Mouse (Mus musculus) spleen, adult 2 months (tissue): Measurements from ENCODE around the gene Sema4d. TPM values are rescaled to one million over a fixed set of nuclear protein-coding genes. Genes with fewer than 3 reads are reported as not detected.

Experiments used
- DNase-seq, 2 experiments: peaks; one replicate each; pipeline versions ENCODE4 v3.0.0 to v3.0.0-alpha.2; 2012 to 2021; ENCODE audit warnings: low spot score in 2 of 2, low read depth in 1 of 2
- H3K27ac ChIP-seq: fragments of 200-500 bp; 2 replicates; pipeline ENCODE4 v1.5.1; 2012; ENCODE audit warnings: low read length, inconsistent platforms; ENCODE audit not compliant: insufficient read depth
- H3K27me3 ChIP-seq: fragments of 200-500 bp; 2 replicates; pipeline ENCODE4 v1.6.1; 2012; ENCODE audit warnings: mild to moderate bottlenecking, moderate library complexity, low read length, inconsistent platforms; ENCODE audit not compliant: control insufficient read depth, insufficient read depth
- H3K36me3 ChIP-seq: fragments of 200-500 bp; 2 replicates; pipeline ENCODE4 v1.6.1; 2012; ENCODE audit warnings: mild to moderate bottlenecking, low read length, inconsistent platforms; ENCODE audit not compliant: control insufficient read depth, insufficient read depth
- H3K4me1 ChIP-seq: fragments of 200-500 bp; 2 replicates; pipeline ENCODE4 v1.6.1; 2011; ENCODE audit warnings: inconsistent platforms; ENCODE audit not compliant: control insufficient read depth, insufficient read depth, insufficient read length
- H3K4me3 ChIP-seq: fragments of 200-500 bp; 2 replicates; pipeline ENCODE4 v1.5.1; 2011; ENCODE audit warnings: mild to moderate bottlenecking, inconsistent platforms; ENCODE audit not compliant: insufficient read depth, insufficient read length; ENCODE audit errors: extremely low read depth
- CTCF ChIP-seq: fragments of 200-500 bp; IDR thresholded peaks from 2 replicates; pipeline ENCODE4 v1.5.1; 2011; ENCODE audit warnings: mild to moderate bottlenecking, inconsistent platforms; ENCODE audit not compliant: insufficient read depth, insufficient read length, insufficient replicate concordance; ENCODE audit errors: extremely low read depth
- POLR2A ChIP-seq: fragments of 200-500 bp; IDR thresholded peaks from 2 replicates; pipeline ENCODE4 v1.6.1; 2011; ENCODE audit warnings: low read depth, low read length, inconsistent platforms
- WGBS: fragments of 180-500 bp; shearing (Covaris S2); methylation state at CpG from one replicate; pipeline ENCODE4 v1.1.7; 2018; 5-methylcytosine and 5-hydroxymethylcytosine counted together
- polyA plus RNA-seq: library from polyadenylated mRNA; depleted of rRNA; stranded (reverse); fragments of >200 nt; gene quantifications from 2 replicates; pipeline ENCODE4 v1.2.3, GENCODE M21; 2012

Gene Sema4d
- polyA plus RNA-seq, 1 experiment = 77.0 TPM

DNA sequence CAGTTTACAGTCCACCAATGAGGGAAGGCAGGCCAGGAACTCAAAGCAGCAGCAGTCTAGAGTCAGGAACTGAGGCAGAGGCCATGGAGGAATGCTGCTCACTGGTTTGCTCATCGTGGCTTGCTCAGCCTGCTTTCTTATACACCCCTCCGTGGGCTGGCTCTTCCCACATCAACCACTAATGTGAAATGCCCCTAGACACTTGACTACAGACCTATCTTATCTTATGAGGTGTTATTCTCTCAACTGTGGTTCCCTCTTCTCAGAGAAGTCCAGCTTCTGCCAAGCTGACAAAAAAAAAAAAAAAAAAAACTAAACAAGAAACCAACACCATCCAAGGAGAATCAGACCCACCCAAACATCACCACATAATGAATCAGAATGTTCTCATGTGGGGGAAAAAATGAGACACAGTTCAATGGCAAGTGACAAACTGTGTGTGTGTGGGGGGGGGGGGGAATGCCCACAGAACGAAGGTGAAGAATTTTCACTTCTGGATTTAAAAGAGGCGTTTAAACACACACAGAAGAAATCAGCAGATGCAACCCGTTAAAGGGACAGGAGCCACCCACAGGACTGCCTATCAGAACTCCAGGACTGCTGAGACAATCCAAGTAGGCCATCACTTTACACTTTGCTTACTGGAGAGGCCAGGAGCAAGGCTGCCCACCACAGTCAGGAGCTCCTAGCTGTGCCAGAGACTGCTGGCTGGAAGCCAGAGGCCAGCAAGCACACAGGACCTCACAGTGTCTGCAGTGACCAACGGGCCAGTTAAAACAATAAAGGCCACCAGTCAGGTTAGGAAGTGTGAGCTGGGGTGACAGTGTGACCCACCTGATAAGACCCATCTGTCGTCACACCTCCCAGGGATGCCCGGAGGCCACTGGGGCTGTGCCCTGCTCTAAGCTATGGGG, 76.9 kb downstream of the Sema4d start:
- Histone ChIP-seq H3K27ac (no peak overlapping the region), H3K4me3 (no peak overlapping the region), H3K27me3 (no peaks in the 10 kb centered on the region), H3K4me1 (no peaks in the 10 kb centered on the region), H3K36me3 (peaks cover 52% of the 10 kb centered on the region)
- no peak for DNase-seq
- 60% methylated on average over 8 of the region's 8 CpGs for WGBS
- TF ChIP-seq POLR2A (no peak), CTCF (no peak)

- Histone ChIP-seq H3K36me3 (peaks cover 57% of the 10 kb centered on the region), H3K4me1 (no peaks in the 10 kb centered on the region), H3K4me3 (no peak overlapping the region), H3K27me3 (no peaks in the 10 kb centered on the region), H3K27ac (no peak overlapping the region)
- DNase-seq = no peak
- no peak for TF ChIP-seq POLR2A
- TF ChIP-seq CTCF = no peak
- WGBS = 93% methylated on average over 8 of the region's 8 CpGs
Observed at GRCm38 (mm10) chr13:51712022-51712421, 81.5 kb downstream of the Sema4d start.

DNA sequence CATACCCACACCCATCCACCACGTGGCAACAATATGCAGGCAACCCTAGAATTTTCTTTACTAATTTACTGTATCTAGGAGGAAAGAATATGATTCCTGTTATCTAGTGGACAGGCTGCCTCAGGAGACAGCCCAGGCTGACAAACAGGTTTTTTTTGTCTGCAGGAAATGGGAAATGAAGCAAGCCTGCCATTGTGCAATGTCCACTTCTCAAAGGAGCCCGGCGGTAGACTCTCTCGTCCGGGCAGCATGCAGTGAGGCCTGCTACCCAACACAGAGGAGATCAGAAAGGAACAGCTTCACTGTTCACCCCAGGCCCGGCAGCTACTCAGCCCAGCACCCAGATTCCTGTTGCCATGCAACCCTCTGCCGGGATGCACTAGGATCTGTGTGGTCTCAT, 82.8 kb downstream of the Sema4d start:
- Histone ChIP-seq H3K27ac (no peak overlapping the region), H3K27me3 (no peaks in the 10 kb centered on the region), H3K4me1 (no peaks in the 10 kb centered on the region), H3K4me3 (no peak overlapping the region), H3K36me3 (peaks cover 62% of the 10 kb centered on the region)
- WGBS = 78% methylated on average over 7 of the region's 7 CpGs
- TF ChIP-seq POLR2A = no peak
- no peak for TF ChIP-seq CTCF
- DNase-seq = no peak

GRCm38 (mm10) chr13:51705882-51706854, 87.4 kb downstream of the Sema4d start:
- H3K27me3 ChIP-seq = no peaks in the 10 kb centered on the region
- WGBS = 88% methylated on average over 22 of the region's 22 CpGs
- TF ChIP-seq POLR2A = no peak
- no peak for TF ChIP-seq CTCF
- H3K4me1 ChIP-seq = no peaks in the 10 kb centered on the region
- H3K27ac ChIP-seq = no peak overlapping the region
- H3K36me3 ChIP-seq = peaks cover 65% of the 10 kb centered on the region
- DNase-seq = no peak
- no peak overlapping the region for H3K4me3 ChIP-seq

- no peaks in the 10 kb centered on the region for H3K27me3 ChIP-seq
- TF ChIP-seq CTCF (no peak), POLR2A (no peak)
- no peaks in the 10 kb centered on the region for H3K4me1 ChIP-seq
- H3K27ac ChIP-seq = no peak overlapping the region
- H3K36me3 ChIP-seq = peaks cover 59% of the 10 kb centered on the region
- 74% methylated on average over 5 of the region's 5 CpGs for WGBS
- no peak overlapping the region for H3K4me3 ChIP-seq
- DNase-seq = no peak
Observed at GRCm38 (mm10) chr13:51703893-51704292, 89.7 kb downstream of the Sema4d start.

GRCm38 (mm10) chr13:51698318-51698717, 95.2 kb downstream of the Sema4d start:
- no peak for DNase-seq
- no peaks in the 10 kb centered on the region for H3K27me3 ChIP-seq
- WGBS = 83% methylated on average over 3 of the region's 3 CpGs
- no peak overlapping the region for H3K4me3 ChIP-seq
- peaks cover 23% of the 10 kb centered on the region for H3K36me3 ChIP-seq
- H3K27ac ChIP-seq = no peak overlapping the region
- H3K4me1 ChIP-seq = no peaks in the 10 kb centered on the region
- TF ChIP-seq CTCF (no peak), POLR2A (no peak)
